Mouse (Mus musculus) stomach, adult 2 months (tissue): Measurements from ENCODE around the gene Tmem234. TPM values are rescaled to one million over a fixed set of nuclear protein-coding genes. Genes with fewer than 3 reads are reported as not detected.

ENCODE experiments used
- polyA plus RNA-seq: library from polyadenylated mRNA; depleted of rRNA; stranded (reverse); fragments of >200 nt; gene quantifications from 2 replicates; pipeline ENCODE4 v1.2.3, GENCODE M21; 2012; rRNA removed

The Tmem234 gene
- 57.2 and 65.6 TPM in 2 replicates for polyA plus RNA-seq

DNA sequence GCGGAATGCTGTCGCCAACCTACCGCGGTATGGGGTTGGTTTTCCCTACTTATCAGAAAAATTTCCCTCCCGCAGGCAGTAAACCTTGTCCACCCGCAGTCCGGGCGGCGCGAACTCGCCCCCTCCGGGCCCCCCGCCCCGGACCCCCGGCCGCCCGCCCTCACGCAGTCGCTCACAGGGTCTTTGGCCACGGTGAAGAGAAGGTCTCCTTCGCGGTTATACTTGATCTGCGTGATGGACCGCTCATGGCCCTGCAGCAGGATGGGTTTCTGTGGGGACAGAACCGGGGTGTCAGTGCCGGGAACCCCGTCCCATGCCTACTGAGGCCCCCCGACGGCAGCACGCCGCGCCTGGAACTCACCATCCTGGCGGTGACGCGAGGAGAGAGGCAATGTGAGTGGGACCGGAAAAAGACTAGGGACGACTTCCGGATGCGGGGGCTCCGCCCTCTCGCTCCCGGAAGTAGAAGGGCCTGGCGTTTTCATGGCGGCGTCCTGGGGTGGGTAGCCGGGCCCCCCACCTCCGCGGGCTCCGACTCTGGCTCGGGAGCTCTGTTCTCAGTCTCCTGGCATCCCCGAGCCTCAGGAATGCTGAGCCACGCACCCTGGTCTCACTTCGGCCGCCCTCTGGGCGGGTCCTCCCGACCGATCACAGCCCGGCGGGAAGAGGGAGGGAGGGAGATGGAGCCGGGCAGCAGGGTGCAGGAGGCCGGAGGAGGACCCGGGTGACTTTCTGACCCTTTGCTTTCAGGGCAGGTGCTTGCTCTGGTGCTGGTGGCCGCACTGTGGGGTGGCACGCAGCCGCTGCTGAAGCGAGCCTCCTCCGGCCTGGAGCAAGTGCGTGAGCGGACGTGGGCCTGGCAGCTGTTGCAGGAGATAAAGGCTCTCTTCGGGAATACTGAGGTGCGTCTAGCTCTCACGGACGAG, at the start of gene Tmem234, which contains the start of gene Eif3i:
Tmem234 (plus strand) TSS at position 436 of the 926 bp plus-strand sequence.
Eif3i (minus strand) TSS at position 416 of the 926 bp plus-strand sequence.

DNA sequence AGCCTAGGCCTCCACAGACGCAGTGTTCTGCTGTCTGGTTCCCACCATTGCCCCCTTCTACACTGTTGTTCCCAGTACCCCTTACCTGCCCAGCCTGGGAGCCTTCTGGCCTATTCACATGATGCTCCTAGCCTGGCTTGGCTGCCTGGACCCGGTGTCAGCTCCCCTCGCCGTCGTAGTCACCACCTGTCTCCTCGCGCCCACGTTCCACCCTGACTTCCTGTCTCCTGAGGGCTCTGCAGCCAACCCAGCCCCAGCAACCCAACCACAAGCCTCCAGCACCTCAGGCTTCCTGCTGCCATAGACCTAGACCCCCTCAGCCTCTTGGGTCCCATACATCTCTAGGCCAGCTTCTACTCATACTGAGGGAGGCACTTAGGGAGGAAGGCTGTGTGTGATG, 27.0 kb upstream of the Tmem234 start, which contains the start of gene Lck:
Lck (minus strand) TSS at position 212 of the 400 bp plus-strand sequence.

GRCm38 (mm10) chr4:129578466-129578865, 22.0 kb upstream of the Tmem234 start, which contains the start of gene Fam167b:
TSS of gene Fam167b (minus strand) at chr4:129578549.

GRCm38 (mm10) chr4:129614093-129614492, 13.6 kb downstream of the Tmem234 start, which contains the start of gene Dcdc2b:
TSS of gene Dcdc2b (minus strand) at chr4:129614257.

GRCm38 (mm10) chr4:129618786-129619691, 18.6 kb downstream of the Tmem234 start, which contains the start of gene Iqcc:
TSS of gene Iqcc (minus strand) at chr4:129619099.

DNA sequence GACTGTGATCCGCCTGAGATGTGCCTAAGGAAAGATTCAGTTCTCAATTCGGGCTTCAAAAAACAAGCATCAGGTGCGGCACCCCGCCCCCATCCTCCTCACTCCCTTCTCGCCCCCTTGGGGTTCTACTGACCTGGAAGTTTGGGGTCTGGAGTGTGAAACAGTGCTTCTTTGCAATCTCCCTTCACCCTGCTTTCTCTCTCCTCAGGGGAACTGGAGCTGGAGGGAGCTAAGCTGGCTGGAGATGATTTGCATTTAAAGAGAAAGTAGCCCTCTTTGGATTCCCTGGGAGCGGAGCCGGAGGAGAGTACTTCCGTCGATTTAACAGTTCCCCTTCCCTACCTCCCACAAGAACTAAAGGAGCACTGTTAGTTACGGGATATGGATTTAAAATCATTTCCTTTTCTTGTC, 23.2 kb downstream of the Tmem234 start, which contains the start of gene Ccdc28b:
Ccdc28b (minus strand) TSS at position 267 of the 411 bp plus-strand sequence.

GRCm38 (mm10) chr4:129640638-129641467, 40.4 kb downstream of the Tmem234 start, which contains the start of gene Txlna:
TSS of gene Txlna (minus strand) at chr4:129641065.

GRCm38 (mm10) chr4:129672083-129672877, 71.8 kb downstream of the Tmem234 start, which contains the start of gene Kpna6:
TSS of gene Kpna6 (minus strand) at chr4:129672767.

Other genes with a start within 250 kb of the Tmem234 start
- gene Zbtb8a, start 222.6 kb upstream of the Tmem234 start, polyA plus RNA-seq = 2.6 and 2.9 TPM in 2 replicates
- gene Zbtb8b, start 159.8 kb upstream of the Tmem234 start, polyA plus RNA-seq = 0.05 TPM in 1 of 2 replicates, not detected in the other
- gene Bsdc1, start 139.1 kb upstream of the Tmem234 start, polyA plus RNA-seq = 6.9 and 8.1 TPM in 2 replicates
- not detected in 2 replicates for gene Tssk3, start 109.6 kb upstream of the Tmem234 start, polyA plus RNA-seq
- gene Fam229a, start 109.5 kb upstream of the Tmem234 start, polyA plus RNA-seq = 0.57 TPM in 1 of 2 replicates, not detected in the other
- 9.9 and 12.4 TPM in 2 replicates for gene Marcksl1, start 87.1 kb upstream of the Tmem234 start, polyA plus RNA-seq
- 8.9 and 12.8 TPM in 2 replicates for gene Hdac1, start 58.0 kb upstream of the Tmem234 start, polyA plus RNA-seq
- gene Lck, start 27.0 kb upstream of the Tmem234 start, polyA plus RNA-seq = 0.25 and 0.30 TPM in 2 replicates
- gene Fam167b, start 22.1 kb upstream of the Tmem234 start, polyA plus RNA-seq = 3.0 and 4.0 TPM in 2 replicates
- gene Eif3i, start within 50 bp of the Tmem234 start, polyA plus RNA-seq = 114 and 116 TPM in 2 replicates
- gene Dcdc2b, start 13.6 kb downstream of the Tmem234 start, polyA plus RNA-seq = 1.3 and 2.6 TPM in 2 replicates
- 16.0 and 17.3 TPM in 2 replicates for gene Iqcc, start 18.4 kb downstream of the Tmem234 start, polyA plus RNA-seq
- gene Ccdc28b, start 23.3 kb downstream of the Tmem234 start, polyA plus RNA-seq = 6.4 and 8.3 TPM in 2 replicates
- 9.5 and 10.4 TPM in 2 replicates for gene Txlna, start 40.4 kb downstream of the Tmem234 start, polyA plus RNA-seq
- gene Kpna6, start 72.1 kb downstream of the Tmem234 start, polyA plus RNA-seq = 5.7 and 8.6 TPM in 2 replicates
- gene Tmem39b, start 96.2 kb downstream of the Tmem234 start, polyA plus RNA-seq = 11.4 and 12.0 TPM in 2 replicates
- gene Khdrbs1, start 141.6 kb downstream of the Tmem234 start, polyA plus RNA-seq = 16.4 and 32.8 TPM in 2 replicates
- 10.3 and 15.0 TPM in 2 replicates for gene Ptp4a2, start 210.6 kb downstream of the Tmem234 start, polyA plus RNA-seq